Mouse (Mus musculus) hindbrain, embryonic 16.5 days (tissue): ENCODE measurements around the gene Nwd1. TPM values are rescaled to one million over a fixed set of nuclear protein-coding genes. Genes with fewer than 3 reads are reported as not detected.
"Not testable (repeated sequence)": the region's sequence is repeated elsewhere in the genome, so short reads cannot be mapped to it uniquely, and the experiment has no call there.

Experiments
- ATAC-seq: fragments of 200-750 bp; cut with Nextera tagmentation; 2 replicates; pipeline ENCODE4 v1.8.0; 2017; ENCODE audit warnings: moderate TSS enrichment, moderate library complexity
- H3K27ac ChIP-seq: fragments of 300-500 bp; sonication (generic); 2 replicates; pipeline ENCODE4 v1.5.1; 2014; ENCODE audit warnings: low read depth, mild to moderate bottlenecking, control low read depth, low read length, moderate library complexity
- H3K27me3 ChIP-seq: fragments of 300-500 bp; sonication (generic); replicated peaks from 2 replicates; pipeline ENCODE4 v1.6.1; 2014; ENCODE audit warnings: low read length; ENCODE audit not compliant: control insufficient read depth, insufficient read depth
- H3K36me3 ChIP-seq: fragments of 300-500 bp; sonication (generic); 2 replicates; pipeline ENCODE4 v1.6.1; 2014; ENCODE audit warnings: mild to moderate bottlenecking, low read length, moderate library complexity, mixed read lengths; ENCODE audit not compliant: control insufficient read depth, insufficient read depth
- H3K4me1 ChIP-seq: fragments of 300-500 bp; sonication (generic); 2 replicates; pipeline ENCODE4 v1.6.1; 2014; ENCODE audit warnings: low read depth, low read length; ENCODE audit not compliant: control insufficient read depth, insufficient read depth
- H3K4me2 ChIP-seq: fragments of 300-500 bp; sonication (generic); 2 replicates; pipeline ENCODE4 v1.6.1; 2014; ENCODE audit warnings: mild to moderate bottlenecking, low read length, control low read depth, moderate library complexity
- H3K4me3 ChIP-seq: fragments of 300-500 bp; sonication (generic); 2 replicates; pipeline ENCODE4 v1.5.1; 2014; ENCODE audit warnings: mild to moderate bottlenecking, low read length, control low read depth, moderate library complexity
- H3K9ac ChIP-seq: fragments of 300-500 bp; sonication (generic); 2 replicates; pipeline ENCODE4 v1.6.1; 2014; ENCODE audit warnings: low read depth, mild to moderate bottlenecking, control low read depth, low read length, moderate library complexity
- H3K9me3 ChIP-seq: fragments of 300-500 bp; sonication (generic); 2 replicates; pipeline ENCODE4 v1.6.1; 2014; ENCODE audit warnings: mild to moderate bottlenecking, low read length, moderate library complexity; ENCODE audit not compliant: control insufficient read depth
- WGBS: fragments of 180-500 bp; shearing (Covaris S2); extraction: QIAGEN DNeasy Blood & Tissue Kit; methylation state at CpG from one replicate; pipeline ENCODE4 v1.1.7; 2014; 5-methylcytosine and 5-hydroxymethylcytosine counted together
- polyA plus RNA-seq: library from polyadenylated mRNA; unstranded; fragments of >200 nt; fragmentation: Nextera tagmentation; extraction: Ambion mirVana; gene quantifications from 2 replicates; pipeline ENCODE4 v1.2.1, GENCODE M21; 2015

Nwd1 gene
- polyA plus RNA-seq, 1 experiment from 2014 or later: 3.5 TPM

- ATAC-seq: no peak
- H3K4me3 ChIP-seq: no peak overlapping the region
- H3K9me3 ChIP-seq: no peaks in the 10 kb centered on the region
- no peaks in the 10 kb centered on the region for H3K36me3 ChIP-seq
- no peaks in the 10 kb centered on the region for H3K27me3 ChIP-seq
- no peak overlapping the region for H3K9ac ChIP-seq
- no peak overlapping the region for H3K4me2 ChIP-seq
- 92% methylated on average over 4 of the region's 4 CpGs for WGBS
- H3K4me1 ChIP-seq: no peaks in the 10 kb centered on the region
- H3K27ac ChIP-seq: no peak overlapping the region
Observed at GRCm38 (mm10) chr8:72682051-72682687, 35.7 kb downstream of the Nwd1 start.

- ATAC-seq: no peak
- H3K4me1 ChIP-seq: no peaks in the 10 kb centered on the region
- WGBS: 60% methylated on average over 2 of the region's 2 CpGs
- no peak overlapping the region for H3K4me2 ChIP-seq
- no peaks in the 10 kb centered on the region for H3K36me3 ChIP-seq
- no peaks in the 10 kb centered on the region for H3K27me3 ChIP-seq
- H3K27ac ChIP-seq: no peak overlapping the region
- H3K9ac ChIP-seq: no peak overlapping the region
- no peak overlapping the region for H3K4me3 ChIP-seq
- H3K9me3 ChIP-seq: no peaks in the 10 kb centered on the region
Observed at GRCm38 (mm10) chr8:72683010-72683521, 36.6 kb downstream of the Nwd1 start.

GRCm38 (mm10) chr8:72683572-72684099 lies 37.1 kb downstream of the Nwd1 start:
- H3K9me3 ChIP-seq, H3K27me3 ChIP-seq, H3K9ac ChIP-seq, H3K4me2 ChIP-seq, H3K36me3 ChIP-seq, ATAC-seq, H3K4me1 ChIP-seq, H3K27ac ChIP-seq, H3K4me3 ChIP-seq: not testable (repeated sequence)
- WGBS: 95% methylated on average over 5 of the region's 5 CpGs

GRCm38 (mm10) chr8:72698349-72698926 lies 51.9 kb downstream of the Nwd1 start:
- Histone ChIP-seq H3K4me2 (no peak overlapping the region), H3K36me3 (no peaks in the 10 kb centered on the region), H3K4me1 (no peaks in the 10 kb centered on the region), H3K27me3 (no peaks in the 10 kb centered on the region), H3K27ac (no peak overlapping the region), H3K9me3 (no peaks in the 10 kb centered on the region), H3K9ac (no peak overlapping the region), H3K4me3 (no peak overlapping the region)
- 96% methylated on average over 2 of the region's 2 CpGs for WGBS
- peak; percentile 42; the same call in 1 of the 2 replicates for ATAC-seq

GRCm38 (mm10) chr8:72712569-72712968 lies 66.1 kb downstream of the Nwd1 start:
- H3K4me2 ChIP-seq: no peak overlapping the region
- H3K9me3 ChIP-seq: no peaks in the 10 kb centered on the region
- no peak for ATAC-seq
- no peak overlapping the region for H3K27ac ChIP-seq
- H3K4me3 ChIP-seq: no peak overlapping the region
- H3K36me3 ChIP-seq: no peaks in the 10 kb centered on the region
- H3K4me1 ChIP-seq: no peaks in the 10 kb centered on the region
- no peak overlapping the region for H3K9ac ChIP-seq
- no peaks in the 10 kb centered on the region for H3K27me3 ChIP-seq
- 42% methylated on average over 6 of the region's 6 CpGs for WGBS

- no peak overlapping the region for H3K27ac ChIP-seq
- H3K9ac ChIP-seq: no peak overlapping the region
- no peaks in the 10 kb centered on the region for H3K4me1 ChIP-seq
- H3K9me3 ChIP-seq: no peaks in the 10 kb centered on the region
- ATAC-seq: no peak
- 85% methylated on average over 5 of the region's 5 CpGs for WGBS
- H3K36me3 ChIP-seq: no peaks in the 10 kb centered on the region
- H3K27me3 ChIP-seq: no peaks in the 10 kb centered on the region
- H3K4me2 ChIP-seq: no peak overlapping the region
- no peak overlapping the region for H3K4me3 ChIP-seq
Observed at GRCm38 (mm10) chr8:72716594-72716993, 70.1 kb downstream of the Nwd1 start.

- 7% methylated on average over 1 of the region's 1 CpGs for WGBS
- Histone ChIP-seq H3K9ac (no peak overlapping the region), H3K27ac (no peak overlapping the region), H3K4me1 (peaks cover 11% of the 10 kb centered on the region), H3K4me2 (no peak overlapping the region), H3K4me3 (no peak overlapping the region), H3K27me3 (no peaks in the 10 kb centered on the region), H3K9me3 (no peaks in the 10 kb centered on the region), H3K36me3 (peaks cover 4% of the 10 kb centered on the region)
- no peak for ATAC-seq
Observed at GRCm38 (mm10) chr8:72720541-72720940, 74.0 kb downstream of the Nwd1 start.

GRCm38 (mm10) chr8:72722769-72723650 lies 76.5 kb downstream of the Nwd1 start, which contains the start of gene Sin3b:
Gene Sin3b (plus strand): TSS chr8:72723285.
- H3K4me1 ChIP-seq: peaks cover 12% of the 10 kb centered on the region
- 16% methylated on average over 48 of the region's 56 CpGs for WGBS
- H3K27ac ChIP-seq: peak within 1 kb of the TSS; percentile 44; the same call in 1 of the 2 replicates
- ATAC-seq: peak; percentile 99
- peak within 1 kb of the TSS; percentile 88 for H3K9ac ChIP-seq
- peak within 1 kb of the TSS; percentile 63 for H3K4me2 ChIP-seq
- H3K9me3 ChIP-seq: no peaks in the 10 kb centered on the region
- no peaks in the 10 kb centered on the region for H3K27me3 ChIP-seq
- peak within 1 kb of the TSS; percentile 69 for H3K4me3 ChIP-seq
- H3K36me3 ChIP-seq: peaks cover 27% of the 10 kb centered on the region

GRCm38 (mm10) chr8:72723651-72724001 lies 77.1 kb downstream of the Nwd1 start:
- Histone ChIP-seq H3K36me3 (peaks cover 32% of the 10 kb centered on the region), H3K9me3 (no peaks in the 10 kb centered on the region), H3K4me1 (peaks cover 18% of the 10 kb centered on the region), H3K27me3 (no peaks in the 10 kb centered on the region), H3K9ac (peak overlapping the region; percentile 88), H3K27ac (no peak overlapping the region), H3K4me2 (peak overlapping the region; percentile 63), H3K4me3 (peak overlapping the region; percentile 69)
- 1% methylated on average over 30 of the region's 30 CpGs for WGBS
- ATAC-seq: peak; percentile 35
